ENCODE assay signal across 19 mouse cellular contexts in genomic region chr4:135209846-135210245, GRCm38 (mm10).
A peak's percentile ranks its signal among the peaks of the same experiment; 100 is the strongest.
DNase-seq lines count a peak whose midpoint lies in the region; ATAC-seq and TF ChIP-seq lines count a peak whose summit lies in the region.
"Had no signal": no experiment of that assay in that cellular context is flagged by ENCODE, and none has a peak within 500 bp of the region (broad histone marks: within the 10 kb centered on the region; RNA-seq: fewer than 3 reads in every experiment).

No protein-coding gene starts in this region.

- H3K9me3 ChIP-seq in forebrain, postnatal 0 days (ENCODE audit: low read length), result no peaks in the 10 kb centered on the region
- no peaks in the 10 kb centered on the region for H3K9me3 ChIP-seq in forebrain, embryonic 16.5 days (ENCODE audit: control insufficient read depth, low read length)
- no peaks in the 10 kb centered on the region for H3K9me3 ChIP-seq in kidney, postnatal 0 days (replicated peaks; ENCODE audit: low read length)
- H3K9me3 ChIP-seq in CH12.LX (replicated peaks; ENCODE audit: low read length), result peaks cover 5% of the 10 kb centered on the region
- H3K9me3 ChIP-seq in stomach, postnatal 0 days (ENCODE audit: control insufficient read depth, low read length), result no peaks in the 10 kb centered on the region
- H3K9me3 ChIP-seq: forebrain, embryonic 15.5 days had no signal

- no peak overlapping the region for H3K9ac ChIP-seq in forebrain, postnatal 0 days
- H3K9ac ChIP-seq in forebrain, embryonic 16.5 days (replicated peaks; ENCODE audit: low read depth, low read length), result no peak overlapping the region
- H3K9ac ChIP-seq in kidney, postnatal 0 days (ENCODE audit: low read depth, low read length), result no peak overlapping the region
- no peak overlapping the region for H3K9ac ChIP-seq in CH12.LX (ENCODE audit: insufficient read depth, low read depth)
- H3K9ac ChIP-seq in stomach, postnatal 0 days (ENCODE audit: low read length), result no peak overlapping the region
- H3K9ac ChIP-seq: embryonic facial prominence, embryonic 12.5 days; forebrain, embryonic 15.5 days; heart, embryonic 13.5 days had no signal

- no peaks in the 10 kb centered on the region for H3K79me2 ChIP-seq in CH12.LX (replicated peaks; ENCODE audit: control insufficient read depth, extremely low read depth, insufficient read depth, poor library complexity, severe bottlenecking)

- WGBS in forebrain, postnatal 0 days, result 74% methylated on average over 2 of the region's 2 CpGs
- 80% methylated on average over 2 of the region's 2 CpGs for WGBS in forebrain, embryonic 16.5 days
- WGBS in kidney, postnatal 0 days, result 65% methylated on average over 2 of the region's 2 CpGs
- WGBS in stomach, postnatal 0 days, result 83% methylated on average over 2 of the region's 2 CpGs

- no peak for DNase-seq in forebrain, postnatal 0 days
- DNase-seq in kidney, postnatal 0 days (ENCODE audit: low spot score), result no peak
- no peak for DNase-seq in kidney, adult 9 months
- DNase-seq in CH12.LX (ENCODE audit: extremely low read depth), result no peak
- DNase-seq in stomach, postnatal 0 days (ENCODE audit: low spot score), result no peak
- no peak for DNase-seq in yolk sac, embryonic 10.5 days (ENCODE audit: low spot score)
- DNase-seq: adrenal gland, postnatal 10 days; B cell, adult 2 months; cerebellum, adult 11 months; cerebellum, adult 9-10 months; cerebellum, postnatal 25 days; gastrocnemius, postnatal 14 days; heart, postnatal 36 days had no signal

- no peak for TF ChIP-seq EP300 in CH12.LX (IDR thresholded peaks at IDR 0.05; ENCODE audit: low read length)
- TF ChIP-seq EP300 in stomach, postnatal 0 days (optimal IDR thresholded peaks at IDR 0.05), result no peak

- H3K4me1 ChIP-seq in forebrain, postnatal 0 days (ENCODE audit: insufficient read depth), result no peaks in the 10 kb centered on the region
- H3K4me1 ChIP-seq in forebrain, embryonic 16.5 days (replicated peaks; ENCODE audit: control insufficient read depth, insufficient read depth, low read length), result peaks cover 5% of the 10 kb centered on the region
- no peaks in the 10 kb centered on the region; the same call in 1 of the 2 replicates for H3K4me1 ChIP-seq in kidney, postnatal 0 days (replicated peaks; ENCODE audit: insufficient read depth, low read length)
- H3K4me1 ChIP-seq in CH12.LX (ENCODE audit: control insufficient read depth in 1 of 2, insufficient read depth in 2 of 2), result peaks cover 10 to 21% of the 10 kb centered on the region in 2 experiments
- H3K4me1 ChIP-seq in stomach, postnatal 0 days (replicated peaks; ENCODE audit: control insufficient read depth, insufficient read depth), result peaks cover 3% of the 10 kb centered on the region; the same call in 1 of the 2 replicates

- no peak for ATAC-seq in forebrain, postnatal 0 days
- no peak for ATAC-seq in forebrain, embryonic 16.5 days
- no peak for ATAC-seq in kidney, postnatal 0 days (replicated peaks; ENCODE audit: low FRiP score, low read depth)
- ATAC-seq in stomach, postnatal 0 days (ENCODE audit: low FRiP score, low TSS enrichment), result no peak
- ATAC-seq: CD4-positive, CD25-positive, alpha-beta regulatory T cell, adult 4 months; forebrain, embryonic 15.5 days; hindbrain, embryonic 16.5 days had no signal

- dilution Hi-C loops in CH12.LX (cut with MboI; ENCODE audit: extremely low pct_ligation_motif_present, extremely low pct_unique_long_range_greater_than_20kb, low sequenced_read_pairs), result no loop called here

- TF ChIP-seq CTCF in forebrain, postnatal 0 days (IDR thresholded peaks at IDR 0.05; ENCODE audit: low read depth), result 0 out of 2 replicates have a peak, but pooled peaks have one; percentile 15
- TF ChIP-seq CTCF in kidney, postnatal 0 days (IDR thresholded peaks at IDR 0.05; ENCODE audit: low read depth), result peak; percentile 42
- peak in 1 of 2 experiments; percentile 49; a peak in 2 of 4 replicates for TF ChIP-seq CTCF in CH12.LX (conservative IDR thresholded peaks at IDR 0.05 in 1 of 2, IDR thresholded peaks at IDR 0.05 in 1 of 2; ENCODE audit: low read depth in 2 of 2, low read length in 2 of 2)
- peak; percentile 26; the same call in 1 of the 2 replicates for TF ChIP-seq CTCF in stomach, postnatal 0 days (IDR thresholded peaks at IDR 0.05; ENCODE audit: low read depth)

- peaks cover 10% of the 10 kb centered on the region for H3K27me3 ChIP-seq in forebrain, postnatal 0 days (ENCODE audit: insufficient read depth, low read length)
- peaks cover 9% of the 10 kb centered on the region; the same call in 1 of the 2 replicates for H3K27me3 ChIP-seq in forebrain, embryonic 16.5 days (replicated peaks; ENCODE audit: control insufficient read depth, insufficient read depth, low read length)
- H3K27me3 ChIP-seq in kidney, postnatal 0 days (ENCODE audit: insufficient read depth, low read length), result peaks cover 5% of the 10 kb centered on the region; the same call in 1 of the 2 replicates
- no peaks in the 10 kb centered on the region for H3K27me3 ChIP-seq in CH12.LX (replicated peaks)
- no peaks in the 10 kb centered on the region for H3K27me3 ChIP-seq in stomach, postnatal 0 days (ENCODE audit: control insufficient read depth, insufficient read depth, low read length)

- no peak overlapping the region for H3K4me3 ChIP-seq in forebrain, postnatal 0 days (ENCODE audit: low read depth, low read length)
- no peak overlapping the region for H3K4me3 ChIP-seq in forebrain, embryonic 16.5 days (replicated peaks; ENCODE audit: low read length)
- no peak overlapping the region for H3K4me3 ChIP-seq in kidney, postnatal 0 days (replicated peaks; ENCODE audit: low read depth, low read length)
- H3K4me3 ChIP-seq in CH12.LX (replicated peaks in 1 of 3; ENCODE audit: low read depth in 2 of 3, low read length in 2 of 3, poor library complexity in 1 of 3), result no peak overlapping the region
- H3K4me3 ChIP-seq in stomach, postnatal 0 days (ENCODE audit: low read depth, low read length), result no peak overlapping the region
- H3K4me3 ChIP-seq: embryonic facial prominence, embryonic 12.5 days; forebrain, embryonic 15.5 days; heart, embryonic 13.5 days had no signal

- no peak overlapping the region for H3K27ac ChIP-seq in forebrain, postnatal 0 days (ENCODE audit: low read depth, low read length)
- H3K27ac ChIP-seq in forebrain, embryonic 16.5 days (ENCODE audit: low read length), result no peak overlapping the region
- H3K27ac ChIP-seq in kidney, postnatal 0 days, result no peak overlapping the region
- no peak overlapping the region for H3K27ac ChIP-seq in CH12.LX (ENCODE audit: insufficient read depth, low read depth)
- no peak overlapping the region for H3K27ac ChIP-seq in stomach, postnatal 0 days (replicated peaks)
- H3K27ac ChIP-seq: embryonic facial prominence, embryonic 12.5 days; forebrain, embryonic 15.5 days; heart, embryonic 13.5 days had no signal

- TF ChIP-seq RAD21 in CH12.LX (IDR thresholded peaks at IDR 0.05; ENCODE audit: low read depth, low read length), result peak; percentile 8; the same call in 1 of the 2 replicates

- in situ Hi-C loops in CH12.LX (cut with MboI; ENCODE audit: low pct_ligation_motif_present, low pct_unique_long_range_greater_than_20kb, low sequenced_read_pairs), result loop anchor here (5.0 to 10.0 kb wide), 3 partner anchors 153 to 265 kb away; no protein-coding TSS in a partner anchor

- TF ChIP-seq POLR2A in CH12.LX (IDR thresholded peaks at IDR 0.05; ENCODE audit: low read depth, low read length), result no peak

- no peaks in the 10 kb centered on the region for H3K36me3 ChIP-seq in forebrain, postnatal 0 days (ENCODE audit: insufficient read depth)
- no peaks in the 10 kb centered on the region for H3K36me3 ChIP-seq in forebrain, embryonic 16.5 days (ENCODE audit: control insufficient read depth, insufficient read depth)
- no peaks in the 10 kb centered on the region for H3K36me3 ChIP-seq in kidney, postnatal 0 days (ENCODE audit: insufficient read depth, low read length)
- peaks cover 14 to 26% of the 10 kb centered on the region in 2 experiments for H3K36me3 ChIP-seq in CH12.LX (replicated peaks in 1 of 2; ENCODE audit: control insufficient read depth in 1 of 2, insufficient read depth in 1 of 2, low read length in 1 of 2)
- H3K36me3 ChIP-seq in stomach, postnatal 0 days (ENCODE audit: control insufficient read depth, insufficient read depth, low read length), result no peaks in the 10 kb centered on the region

- H3K4me2 ChIP-seq in forebrain, postnatal 0 days (ENCODE audit: low read depth), result no peak overlapping the region
- H3K4me2 ChIP-seq in forebrain, embryonic 16.5 days (ENCODE audit: low read length), result no peak overlapping the region
- no peak overlapping the region for H3K4me2 ChIP-seq in kidney, postnatal 0 days (ENCODE audit: low read length)
- no peak overlapping the region for H3K4me2 ChIP-seq in CH12.LX (ENCODE audit: insufficient read depth, low read depth, poor library complexity, severe bottlenecking)
- no peak overlapping the region for H3K4me2 ChIP-seq in stomach, postnatal 0 days (replicated peaks; ENCODE audit: low read depth)
- H3K4me2 ChIP-seq: embryonic facial prominence, embryonic 12.5 days; forebrain, embryonic 15.5 days; heart, embryonic 13.5 days had no signal

TF ChIP-seq in CH12.LX, 34 proteins besides CTCF, POLR2A, EP300 and RAD21:
- TF ChIP-seq ZNF384 (IDR thresholded peaks at IDR 0.05; ENCODE audit: low read depth, low read length), result peak; percentile 87
- TF ChIP-seq USF2 (conservative IDR thresholded peaks at IDR 0.05; ENCODE audit: low read depth, low read length), result no peak
TF ChIP-seq in CH12.LX: peak in this region for 1.
